Mouse (Mus musculus): ENCODE data around the gene Prrc2c. TPM values are rescaled to one million over a fixed set of nuclear protein-coding genes. Genes with fewer than 3 reads are reported as not detected.

Prrc2c gene
- total RNA-seq, 2 experiments from 2014 or later = 183 to 205 TPM

Small RNAs within 50 kb of the gene (microRNA-seq; reads per million reads assigned to microRNA genes)
- gene Gm27616 = 0 reads per million in 2 experiments

Other genes starting within 250 kb of the Prrc2c start
- 10 to 100 TPM; 12.0 to 15.6 TPM for gene Mettl13, start 192.0 kb downstream of the Prrc2c start, total RNA-seq (2021)
- gene Vamp4, start 170.0 kb downstream of the Prrc2c start, total RNA-seq (2021) = 10 to 100 TPM; 80.3 to 83.1 TPM
- 1 to 10 TPM; 7.8 to 9.7 TPM for gene Myoc, start 101.4 kb downstream of the Prrc2c start, total RNA-seq (2021)
- gene Myocos, start 82.3 kb downstream of the Prrc2c start, total RNA-seq (2021) = not detected
- under 1 TPM; 0.12 to 0.38 TPM for gene Fmo4, start 73.4 kb upstream of the Prrc2c start, total RNA-seq (2021)
- 10 to 100 TPM; 21.6 to 23.1 TPM for gene Fmo1, start 126.1 kb upstream of the Prrc2c start, total RNA-seq (2021)
- gene Fmo2, start 158.2 kb upstream of the Prrc2c start, total RNA-seq (2021) = 1 to 10 TPM; 1.2 to 1.7 TPM
- gene Fmo6, start 197.0 kb upstream of the Prrc2c start, total RNA-seq (2021) = not detected
- not detected for gene Fmo3, start 244.0 kb upstream of the Prrc2c start, total RNA-seq (2021)

Data from layer of hippocampus, postnatal 14 days (tissue).